Mouse (Mus musculus) layer of hippocampus, adult 8-10 months (tissue): Measurements from ENCODE around the gene Stoml2. TPM values are rescaled to one million over a fixed set of nuclear protein-coding genes. Genes with fewer than 3 reads are reported as not detected.
"Not testable (repeated sequence)": the region's sequence is repeated elsewhere in the genome, so short reads cannot be mapped to it uniquely, and the experiment has no call there.

Experiments used
- DNase-seq, 2 experiments: peaks; one replicate each; pipeline ENCODE4 v3.0.0; 2022; ENCODE audit warnings: low spot score in 2 of 2
- total RNA-seq, 4 experiments: library from RNA; stranded (reverse); gene quantifications; 2 replicates each; pipeline ENCODE4 v1.2.4; 2022

The Stoml2 gene
- total RNA-seq, 4 experiments from 2014 or later = 97.9 to 106 (median 100) TPM

- no peak for DNase-seq
Observed at GRCm38 (mm10) chr4:43004951-43005350, 26.6 kb downstream of the Stoml2 start.

- DNase-seq = no peak
Observed at GRCm38 (mm10) chr4:43002756-43003439, 28.6 kb downstream of the Stoml2 start.

GRCm38 (mm10) chr4:43001272-43001671 lies 30.2 kb downstream of the Stoml2 start:
- DNase-seq = no peak

- peak; percentile 99 to 100 for DNase-seq
Observed at GRCm38 (mm10) chr4:43000141-43000986, 31.1 kb downstream of the Stoml2 start, which contains the start of gene Vcp. TSS of gene Vcp (minus strand) at chr4:43000507.

GRCm38 (mm10) chr4:42999451-43000140 lies 31.9 kb downstream of the Stoml2 start:
- DNase-seq = peak; percentile 55 to 56

GRCm38 (mm10) chr4:42998022-42998421 lies 33.5 kb downstream of the Stoml2 start:
- no peak for DNase-seq

- no peak for DNase-seq
Observed at GRCm38 (mm10) chr4:42988296-42988695, 43.2 kb downstream of the Stoml2 start.

GRCm38 (mm10) chr4:42980467-42980866 lies 51.0 kb downstream of the Stoml2 start:
- DNase-seq = not testable (repeated sequence)

GRCm38 (mm10) chr4:42978062-42978461 lies 53.4 kb downstream of the Stoml2 start:
- DNase-seq = no peak

Other genes with a start within 250 kb of the Stoml2 start
- not detected for gene Fam205a1, start 177.8 kb downstream of the Stoml2 start, total RNA-seq
- 1 to 10 TPM in 2 of 4 experiments, under 1 TPM in 2; 0.91 to 1.2 (median 1.1) TPM for gene Gm12394, start 174.9 kb downstream of the Stoml2 start, total RNA-seq
- under 1 TPM in 2 of 4 experiments, not detected in 2; 0.50 to 0.52 TPM for gene Fam205c, start 157.5 kb downstream of the Stoml2 start, total RNA-seq
- gene Phf24, start 115.0 kb downstream of the Stoml2 start, total RNA-seq = 100 to 1,000 TPM; 148 to 179 (median 158) TPM
- gene Dnajb5, start 81.9 kb downstream of the Stoml2 start, total RNA-seq = 100 to 1,000 TPM; 162 to 202 (median 187) TPM
- gene 1700022I11Rik, start 62.1 kb downstream of the Stoml2 start, total RNA-seq = not detected
- gene Vcp, start 31.2 kb downstream of the Stoml2 start, total RNA-seq = 100 to 1,000 TPM; 174 to 191 (median 185) TPM
- 10 to 100 TPM; 14.0 to 17.1 (median 15.5) TPM for gene Fancg, start 21.2 kb downstream of the Stoml2 start, total RNA-seq
- gene Pigo, start 5.9 kb downstream of the Stoml2 start, total RNA-seq = 10 to 100 TPM; 24.1 to 37.2 (median 28.9) TPM
- 10 to 100 TPM; 39.8 to 46.0 (median 42.9) TPM for gene Fam214b, start 14.5 kb upstream of the Stoml2 start, total RNA-seq
- 10 to 100 TPM; 38.3 to 56.8 (median 44.9) TPM for gene Unc13b, start 27.2 kb upstream of the Stoml2 start, total RNA-seq
- under 1 TPM; 0.14 to 0.59 (median 0.40) TPM for gene Atp8b5, start 235.4 kb upstream of the Stoml2 start, total RNA-seq